Mouse (Mus musculus) bone marrow, adult 2 months (tissue): Measurements from ENCODE around the gene 3110009E18Rik.

ENCODE experiments used
- CTCF ChIP-seq: fragments of 200-500 bp; IDR thresholded peaks from 2 replicates; pipeline ENCODE4 v1.5.1; 2011; ENCODE audit warnings: low read length, control low read depth; ENCODE audit not compliant: control insufficient read depth, insufficient read depth
- POLR2A ChIP-seq: fragments of 200-500 bp; IDR thresholded peaks from 2 replicates; pipeline ENCODE4 v1.6.1; 2011; ENCODE audit warnings: low read depth, mild to moderate bottlenecking, control low read depth, low read length, borderline replicate concordance; ENCODE audit not compliant: control insufficient read depth

DNA sequence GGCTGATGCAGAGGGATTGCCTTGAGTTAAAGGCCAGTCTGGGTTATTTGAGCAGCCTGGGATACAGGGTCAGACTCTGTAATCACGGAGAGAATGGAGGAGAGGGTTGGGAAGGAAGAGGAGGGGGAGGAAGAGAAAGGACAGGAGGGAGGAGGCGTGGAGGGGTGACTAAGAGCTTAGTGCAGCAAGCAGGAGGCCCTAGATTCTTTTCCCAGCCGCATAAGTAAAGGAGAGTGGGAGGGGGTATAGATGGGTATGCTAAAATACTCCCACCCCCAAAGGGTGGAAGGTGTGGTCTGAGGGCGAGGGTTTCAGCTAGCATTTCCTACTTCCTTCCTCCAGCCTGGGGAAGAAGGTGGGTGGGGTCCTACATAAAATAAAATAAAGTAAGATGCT is 46.7 kb upstream of the 3110009E18Rik start:
- TF ChIP-seq CTCF (no peak), POLR2A (no peak)
